Mouse (Mus musculus) lung, embryonic 15.5 days (tissue): ENCODE results near the gene Hirip3. TPM values are rescaled to one million over a fixed set of nuclear protein-coding genes. Genes with fewer than 3 reads are reported as not detected.
A peak's percentile ranks its signal among the peaks of the same experiment; 100 is the strongest.

Source experiments
- ATAC-seq: fragments of 200-750 bp; cut with Nextera tagmentation; 2 replicates; pipeline ENCODE4 v1.8.0; 2017; ENCODE audit warnings: moderate number of reproducible peaks, borderline replicate concordance; ENCODE audit not compliant: low FRiP score, low TSS enrichment; ENCODE audit errors: extremely low read depth
- H3K27ac ChIP-seq: fragments of 300-500 bp; sonication (generic); 2 replicates; pipeline ENCODE4 v1.5.1; 2015; ENCODE audit warnings: moderate library complexity, mild to moderate bottlenecking, inconsistent platforms
- H3K27me3 ChIP-seq: fragments of 300-500 bp; sonication (generic); 2 replicates; pipeline ENCODE4 v1.6.1; 2015; ENCODE audit warnings: inconsistent platforms
- H3K36me3 ChIP-seq: fragments of 300-500 bp; sonication (generic); 2 replicates; pipeline ENCODE4 v1.6.1; 2015; ENCODE audit warnings: inconsistent platforms
- H3K4me1 ChIP-seq: fragments of 300-500 bp; sonication (generic); 2 replicates; pipeline ENCODE4 v1.6.1; 2015; ENCODE audit warnings: inconsistent platforms
- H3K4me2 ChIP-seq: fragments of 300-500 bp; sonication (generic); 2 replicates; pipeline ENCODE4 v1.6.1; 2015; ENCODE audit warnings: inconsistent platforms, mild to moderate bottlenecking, moderate library complexity
- H3K4me3 ChIP-seq: fragments of 300-500 bp; sonication (generic); 2 replicates; pipeline ENCODE4 v1.5.1; 2015; ENCODE audit warnings: mild to moderate bottlenecking, inconsistent platforms
- H3K9ac ChIP-seq: fragments of 300-500 bp; sonication (generic); 2 replicates; pipeline ENCODE4 v1.6.1; 2015; ENCODE audit warnings: inconsistent platforms
- H3K9me3 ChIP-seq: fragments of 300-500 bp; sonication (generic); 2 replicates; pipeline ENCODE4 v1.6.1; 2016; ENCODE audit warnings: inconsistent platforms
- WGBS: fragments of 180-500 bp; shearing (Covaris S2); methylation state at CpG from one replicate; pipeline ENCODE4 v1.1.7; 2015; 5-methylcytosine and 5-hydroxymethylcytosine counted together
- polyA plus RNA-seq: library from polyadenylated mRNA; unstranded; fragments of >200 nt; fragmentation: Nextera tagmentation; extraction: Ambion mirVana; gene quantifications from 2 replicates; pipeline ENCODE4 v1.2.1, GENCODE M21; 2015

Gene Hirip3
- 31.6 and 34.4 TPM in 2 replicates for polyA plus RNA-seq

DNA sequence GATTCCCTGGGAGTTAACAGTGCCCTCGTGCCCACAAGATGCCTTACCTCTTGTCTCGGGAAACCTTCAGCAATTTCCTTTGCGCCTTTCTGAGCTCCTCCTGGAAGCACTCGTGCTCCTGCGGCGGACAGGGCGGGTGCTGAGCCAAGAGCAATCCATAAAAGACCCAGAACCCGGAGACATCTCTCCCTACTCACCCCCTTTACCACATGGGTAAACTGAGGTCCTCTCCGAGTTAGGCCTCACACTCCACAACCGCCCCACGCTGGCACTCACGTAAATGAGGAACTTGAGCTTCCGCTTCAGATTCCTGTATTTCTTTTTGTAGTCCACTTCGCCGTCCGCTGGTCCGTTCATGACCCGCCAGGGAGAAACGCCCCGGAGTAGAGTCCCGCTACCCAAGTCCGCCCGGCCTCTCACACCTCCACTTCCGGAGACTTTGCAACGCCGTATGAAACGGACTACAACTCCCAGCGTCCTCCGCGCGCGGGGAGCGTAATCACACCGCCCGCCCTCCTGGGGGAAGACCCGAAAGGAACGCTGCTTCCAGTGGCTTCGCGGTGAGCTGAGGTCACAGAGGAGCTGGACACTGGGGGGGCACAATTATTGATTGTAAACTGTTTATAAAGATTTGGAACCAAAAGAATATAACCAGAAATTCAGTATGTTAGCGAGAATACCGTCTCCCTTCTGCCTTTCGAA lies at the start of gene Hirip3:
Gene Hirip3 (plus strand): TSS at position 544 of the 702 bp plus-strand sequence.
- peak; percentile 93 for ATAC-seq
- Histone ChIP-seq H3K27me3 (no peaks in the 10 kb centered on the region), H3K9ac (peak within 1 kb of the TSS; percentile 61), H3K27ac (peak within 1 kb of the TSS; percentile 79), H3K36me3 (peaks cover 39% of the 10 kb centered on the region), H3K9me3 (no peaks in the 10 kb centered on the region), H3K4me2 (peak within 1 kb of the TSS; percentile 74), H3K4me3 (peak within 1 kb of the TSS; percentile 58), H3K4me1 (peaks cover 28% of the 10 kb centered on the region)
- 2% methylated on average over 42 of the region's 42 CpGs for WGBS

DNA sequence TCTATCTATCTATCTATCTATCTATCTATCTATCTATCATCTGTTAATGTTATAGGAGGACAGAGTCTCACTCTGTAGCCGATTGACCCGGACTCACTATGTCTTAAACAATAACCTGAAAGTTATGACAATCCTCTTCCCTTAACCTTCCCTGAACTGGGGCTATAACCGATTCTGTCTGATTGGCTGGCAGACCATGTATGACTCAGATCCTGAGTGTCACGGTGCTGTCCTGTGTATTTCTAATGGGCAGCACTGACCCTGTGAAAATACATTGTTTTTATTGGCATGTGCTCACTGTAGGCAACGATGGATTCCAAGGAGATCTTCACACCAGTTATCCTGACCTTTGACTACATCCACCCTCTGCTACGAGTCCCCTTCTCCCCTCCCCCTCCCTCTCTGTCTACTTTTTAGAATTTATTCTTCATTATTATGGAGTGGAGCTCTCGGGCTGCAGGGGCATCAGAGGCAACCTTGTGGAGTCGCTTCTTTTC lies 46.0 kb upstream of the Hirip3 start:
- no peak overlapping the region for H3K9ac ChIP-seq
- H3K27ac ChIP-seq = no peak overlapping the region
- ATAC-seq = no peak
- H3K36me3 ChIP-seq = no peaks in the 10 kb centered on the region
- 52% methylated on average over 8 of the region's 8 CpGs for WGBS
- H3K9me3 ChIP-seq = no peaks in the 10 kb centered on the region
- peaks cover 9% of the 10 kb centered on the region; the same call in 1 of the 2 replicates for H3K4me1 ChIP-seq
- H3K4me3 ChIP-seq = no peak overlapping the region
- H3K4me2 ChIP-seq = no peak overlapping the region
- no peaks in the 10 kb centered on the region for H3K27me3 ChIP-seq

DNA sequence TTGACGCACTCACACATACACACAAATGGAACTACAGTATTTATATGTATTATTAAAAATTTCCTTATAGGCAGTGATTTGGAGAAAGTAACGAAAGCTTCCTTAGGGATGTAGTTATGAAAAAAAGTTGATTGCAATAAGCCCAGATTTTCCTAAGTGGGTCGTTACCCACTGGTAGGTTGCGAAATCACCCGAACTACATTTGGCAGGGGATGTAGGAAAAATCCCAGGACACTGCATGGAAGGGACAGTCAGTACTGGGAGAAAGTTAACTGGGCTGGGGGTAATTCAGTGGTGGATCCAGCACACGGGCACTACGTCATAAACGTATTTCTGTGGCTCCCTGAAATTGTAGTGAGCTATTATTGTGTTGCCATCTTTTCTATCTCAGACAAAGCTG lies 45.3 kb upstream of the Hirip3 start:
- ATAC-seq = no peak
- Histone ChIP-seq H3K4me2 (no peak overlapping the region), H3K27ac (no peak overlapping the region), H3K9me3 (no peaks in the 10 kb centered on the region), H3K9ac (no peak overlapping the region), H3K4me1 (peaks cover 9% of the 10 kb centered on the region; the same call in 1 of the 2 replicates), H3K4me3 (no peak overlapping the region), H3K27me3 (no peaks in the 10 kb centered on the region), H3K36me3 (no peaks in the 10 kb centered on the region)
- WGBS = 70% methylated on average over 8 of the region's 8 CpGs

DNA sequence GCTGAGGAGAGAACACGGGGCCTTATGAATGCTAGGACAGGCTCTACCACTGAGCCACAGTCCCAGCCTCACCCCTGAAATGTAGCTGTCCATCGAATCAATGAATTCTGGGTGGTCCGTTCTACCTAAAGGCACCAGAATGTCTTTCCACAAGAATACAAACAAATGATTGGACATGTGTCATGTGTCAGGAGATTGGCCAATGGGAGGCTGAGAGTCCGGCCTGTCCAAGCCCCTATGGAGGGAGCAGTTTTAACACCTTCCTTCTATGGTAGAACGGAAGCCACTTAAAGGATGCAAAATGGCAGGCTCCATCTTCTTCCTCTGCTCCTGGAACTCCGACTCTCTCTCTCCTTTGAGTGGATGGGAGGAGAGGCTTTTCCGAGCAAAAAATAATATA lies 44.2 kb upstream of the Hirip3 start:
- WGBS = 73% methylated on average over 7 of the region's 7 CpGs
- no peak overlapping the region for H3K9ac ChIP-seq

DNA sequence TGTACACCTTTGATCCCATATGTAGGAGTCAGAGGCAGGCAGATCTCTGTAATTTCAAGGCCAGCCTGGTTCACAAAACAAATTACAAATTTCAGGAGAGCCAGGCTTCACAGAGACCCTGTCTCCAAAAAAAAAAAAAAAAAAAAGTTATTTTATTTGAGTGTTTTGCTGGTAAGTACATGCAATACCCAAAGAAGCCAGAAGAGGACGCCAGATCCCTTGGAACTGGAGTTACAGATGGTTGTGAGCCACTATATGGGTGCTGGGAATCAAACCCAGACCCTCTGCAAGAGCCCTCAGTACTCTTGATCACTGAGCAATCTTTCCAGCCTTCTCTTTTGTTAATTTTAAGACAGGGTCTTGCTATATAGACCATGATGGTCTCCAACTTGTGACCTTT lies 43.0 kb upstream of the Hirip3 start:
- ATAC-seq = no peak

More for the DNA sequence above, 44.2 kb upstream of the Hirip3 start:
- Histone ChIP-seq H3K4me3 (no peak overlapping the region), H3K4me2 (no peak overlapping the region), H3K4me1 (peaks cover 9% of the 10 kb centered on the region; the same call in 1 of the 2 replicates), H3K27me3 (peaks cover 6% of the 10 kb centered on the region; the same call in 1 of the 2 replicates), H3K9me3 (no peaks in the 10 kb centered on the region), H3K36me3 (no peaks in the 10 kb centered on the region), H3K27ac (no peak overlapping the region)
- no peak for ATAC-seq

DNA sequence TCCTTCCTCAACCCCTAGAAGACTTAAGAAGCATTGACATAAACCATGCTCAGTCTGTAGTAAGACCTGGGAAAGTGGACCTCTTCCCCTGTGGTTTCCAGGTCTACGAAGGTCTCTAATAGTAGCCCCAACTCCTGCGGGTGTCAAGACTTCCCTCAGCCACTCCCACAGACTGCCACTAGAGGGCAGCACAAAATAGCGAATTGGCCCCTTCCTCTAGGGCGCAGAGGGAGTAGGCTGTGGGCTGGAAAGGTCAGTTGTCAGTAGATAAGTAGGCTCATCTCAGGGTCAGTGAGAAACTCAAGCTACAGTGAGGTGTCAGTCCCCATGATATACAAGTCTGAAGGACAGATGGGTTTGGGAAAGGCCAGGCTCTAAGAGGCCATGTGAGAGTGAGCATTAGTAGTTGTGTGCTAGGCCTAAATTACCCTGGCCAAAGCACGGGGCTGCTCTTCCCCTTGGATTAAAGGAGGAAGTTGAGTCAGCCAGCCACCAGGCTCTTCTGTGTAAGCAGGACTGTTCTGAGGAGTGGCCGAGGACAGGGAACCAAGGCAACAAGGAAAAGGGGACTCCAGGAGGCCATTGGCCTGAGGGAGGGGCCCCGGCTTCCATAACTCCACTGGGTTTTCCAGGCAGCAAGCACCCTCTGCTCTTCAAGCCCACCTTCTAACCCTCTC lies 39.8 kb upstream of the Hirip3 start:
- peaks cover 26% of the 10 kb centered on the region for H3K27me3 ChIP-seq
- peak; percentile 9; the same call in 1 of the 2 replicates for ATAC-seq
- WGBS = 23% methylated on average over 7 of the region's 7 CpGs

More for the DNA sequence above, 43.0 kb upstream of the Hirip3 start:
- H3K4me3 ChIP-seq = no peak overlapping the region
- WGBS = 32% methylated on average over 1 of the region's 1 CpGs
- H3K9ac ChIP-seq = no peak overlapping the region
- H3K4me1 ChIP-seq = 0 out of 2 replicates have a peak, but pooled peaks cover 10% of the 10 kb centered on the region
- no peaks in the 10 kb centered on the region for H3K9me3 ChIP-seq
- no peak overlapping the region for H3K27ac ChIP-seq
- H3K27me3 ChIP-seq = peaks cover 17% of the 10 kb centered on the region
- no peak overlapping the region for H3K4me2 ChIP-seq
- H3K36me3 ChIP-seq = no peaks in the 10 kb centered on the region

DNA sequence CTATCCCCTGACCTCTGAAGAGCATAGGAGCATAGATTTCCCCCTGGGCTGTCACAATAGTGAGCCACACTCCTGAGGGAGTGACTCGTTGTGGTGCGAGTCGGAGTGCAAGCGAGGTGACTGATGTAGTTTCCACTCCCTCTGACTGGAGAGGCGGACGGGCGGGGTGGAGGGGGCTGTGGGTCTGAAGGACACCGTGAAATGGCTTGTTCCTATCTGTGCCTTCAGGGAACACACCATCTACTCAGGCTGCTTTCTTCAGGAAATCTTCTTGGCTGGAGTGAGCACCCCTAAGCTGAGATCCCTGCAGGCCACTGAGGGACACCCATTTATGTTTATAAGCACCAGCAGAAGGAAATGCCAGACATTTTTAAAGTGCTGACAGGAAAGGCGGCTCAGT lies 39.0 kb upstream of the Hirip3 start:
- peak overlapping the region; percentile 50; the same call in 1 of the 2 replicates for H3K4me2 ChIP-seq

More for the DNA sequence above, 39.8 kb upstream of the Hirip3 start:
- Histone ChIP-seq H3K36me3 (no peaks in the 10 kb centered on the region), H3K9me3 (no peaks in the 10 kb centered on the region), H3K4me1 (0 out of 2 replicates have a peak, but pooled peaks cover 8% of the 10 kb centered on the region), H3K4me3 (no peak overlapping the region), H3K9ac (no peak overlapping the region), H3K27ac (no peak overlapping the region), H3K4me2 (no peak overlapping the region)

DNA sequence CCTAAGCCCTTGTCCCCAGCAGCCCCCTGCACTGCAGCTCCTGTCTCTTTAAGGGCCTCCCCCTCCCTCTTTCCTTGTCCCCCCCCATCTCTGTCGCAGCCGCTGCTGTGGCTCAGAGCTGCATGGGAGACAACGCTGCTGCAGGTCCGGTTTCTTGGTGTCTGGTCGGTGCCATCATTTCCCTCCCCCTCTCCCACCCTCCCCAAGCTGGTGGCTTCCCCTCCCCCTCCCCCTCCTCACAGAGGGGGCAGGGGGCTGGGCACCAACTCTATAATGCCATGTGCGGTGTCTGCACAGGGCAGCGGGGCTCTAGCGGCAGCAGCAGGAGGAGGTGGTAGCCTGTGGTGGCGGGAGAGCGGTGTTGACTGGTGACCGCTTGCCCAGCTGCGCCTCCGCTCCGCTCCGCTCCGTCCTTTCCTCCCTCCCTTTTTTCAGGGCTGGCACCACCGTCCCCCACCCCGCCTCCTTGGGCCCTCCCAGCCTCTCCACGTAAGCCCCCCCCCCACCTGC lies 38.5 kb upstream of the Hirip3 start:
- H3K27ac ChIP-seq = no peak overlapping the region
- peak overlapping the region; percentile 50 for H3K4me2 ChIP-seq
- no peak for ATAC-seq
- peaks cover 26% of the 10 kb centered on the region for H3K27me3 ChIP-seq
- H3K36me3 ChIP-seq = no peaks in the 10 kb centered on the region
- no peaks in the 10 kb centered on the region for H3K9me3 ChIP-seq
- 4% methylated on average over 12 of the region's 19 CpGs for WGBS
- H3K4me3 ChIP-seq = peak overlapping the region; percentile 19
- 0 out of 2 replicates have a peak, but pooled peaks cover 8% of the 10 kb centered on the region for H3K4me1 ChIP-seq
- H3K9ac ChIP-seq = no peak overlapping the region

More for the DNA sequence above, 39.0 kb upstream of the Hirip3 start:
- H3K9me3 ChIP-seq = no peaks in the 10 kb centered on the region
- 0 out of 2 replicates have a peak, but pooled peaks cover 8% of the 10 kb centered on the region for H3K4me1 ChIP-seq
- peaks cover 26% of the 10 kb centered on the region for H3K27me3 ChIP-seq
- no peak overlapping the region for H3K9ac ChIP-seq
- WGBS = 11% methylated on average over 9 of the region's 9 CpGs
- H3K27ac ChIP-seq = no peak overlapping the region
- ATAC-seq = no peak
- no peaks in the 10 kb centered on the region for H3K36me3 ChIP-seq
- 0 out of 2 replicates have a peak overlapping the region, but pooled peaks have one; percentile 19 for H3K4me3 ChIP-seq

DNA sequence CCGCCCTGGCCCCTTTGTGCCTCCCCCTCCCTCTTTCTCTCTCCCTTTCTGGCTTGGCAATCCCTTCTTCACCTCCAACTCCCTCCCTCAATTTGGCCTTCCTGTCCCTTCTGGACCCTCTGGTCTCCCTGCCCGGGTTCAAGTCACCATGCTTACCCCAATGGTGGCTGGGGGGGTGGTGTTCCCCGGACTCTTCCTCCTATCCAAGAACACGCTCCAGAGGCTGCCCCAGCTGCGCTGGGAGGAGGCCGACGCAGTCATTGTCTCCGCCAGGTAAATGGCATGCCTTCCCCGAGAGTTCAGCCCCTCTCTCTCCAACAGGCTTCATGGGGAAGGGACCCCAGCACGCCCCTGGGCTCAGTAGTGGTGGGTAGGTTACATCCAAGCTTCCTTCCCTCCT lies 37.8 kb upstream of the Hirip3 start:
- Histone ChIP-seq H3K9me3 (no peaks in the 10 kb centered on the region), H3K9ac (no peak overlapping the region), H3K36me3 (no peaks in the 10 kb centered on the region), H3K4me1 (0 out of 2 replicates have a peak, but pooled peaks cover 8% of the 10 kb centered on the region), H3K27me3 (peaks cover 26% of the 10 kb centered on the region), H3K27ac (no peak overlapping the region), H3K4me3 (no peak overlapping the region), H3K4me2 (no peak overlapping the region)
- ATAC-seq = no peak
- WGBS = 8% methylated on average over 10 of the region's 10 CpGs

DNA sequence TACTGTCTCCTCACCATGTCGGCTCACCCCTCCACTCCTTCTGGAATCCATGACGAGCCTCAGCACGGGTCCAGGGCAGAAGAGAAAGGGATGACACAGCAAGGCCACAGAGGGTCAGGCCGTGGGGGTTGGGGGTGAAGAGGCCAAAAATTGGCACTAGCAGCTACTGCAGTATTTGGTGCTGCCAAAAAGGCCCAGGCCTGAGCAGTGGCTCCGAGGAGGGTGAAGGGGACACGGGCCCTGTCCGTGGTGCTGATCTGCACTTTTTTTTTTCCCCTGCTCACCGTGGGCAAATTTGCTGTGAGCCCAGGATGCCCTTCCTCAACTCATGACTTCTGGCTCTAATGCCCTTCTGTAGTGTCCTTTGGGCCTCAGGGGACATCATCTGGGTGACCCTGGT lies 36.4 kb upstream of the Hirip3 start:
- Histone ChIP-seq H3K27ac (no peak overlapping the region), H3K4me3 (no peak overlapping the region), H3K27me3 (peaks cover 26% of the 10 kb centered on the region), H3K4me2 (no peak overlapping the region), H3K4me1 (0 out of 2 replicates have a peak, but pooled peaks cover 8% of the 10 kb centered on the region), H3K36me3 (no peaks in the 10 kb centered on the region), H3K9me3 (no peaks in the 10 kb centered on the region), H3K9ac (no peak overlapping the region)
- no peak for ATAC-seq
- 16% methylated on average over 8 of the region's 8 CpGs for WGBS

DNA sequence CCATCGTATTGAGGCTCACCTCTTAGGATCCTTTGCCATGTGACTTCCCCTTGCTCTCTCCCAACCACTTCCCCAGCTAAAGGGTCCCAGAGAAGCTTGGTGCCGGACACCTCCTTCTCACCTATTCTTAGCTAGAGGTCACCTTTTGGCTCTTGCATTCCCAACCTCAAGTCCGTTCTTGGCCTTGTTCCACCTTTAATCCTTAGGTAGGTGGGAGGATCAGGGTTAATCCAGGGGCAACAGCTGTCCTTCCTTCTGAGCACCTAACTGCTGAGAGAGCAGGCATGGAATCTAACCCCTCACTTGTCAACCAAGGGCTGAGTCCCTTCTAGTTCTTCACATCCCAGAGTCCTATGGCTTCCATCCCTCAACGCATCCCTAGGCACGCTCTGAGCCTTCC lies 35.8 kb upstream of the Hirip3 start:
- Histone ChIP-seq H3K4me1 (0 out of 2 replicates have a peak, but pooled peaks cover 8% of the 10 kb centered on the region), H3K27ac (no peak overlapping the region), H3K9me3 (no peaks in the 10 kb centered on the region), H3K4me2 (no peak overlapping the region), H3K4me3 (no peak overlapping the region), H3K27me3 (peaks cover 26% of the 10 kb centered on the region), H3K9ac (no peak overlapping the region), H3K36me3 (no peaks in the 10 kb centered on the region)
- no peak for ATAC-seq
- WGBS = 59% methylated on average over 5 of the region's 5 CpGs
